Mouse (Mus musculus) heart, embryonic 16.5 days (tissue): ENCODE data around the gene Tpcn1. TPM values are rescaled to one million over a fixed set of nuclear protein-coding genes. Genes with fewer than 3 reads are reported as not detected.

Source experiments
- ATAC-seq: fragments of 200-750 bp; cut with Nextera tagmentation; replicated peaks from 2 replicates; pipeline ENCODE4 v1.8.0; 2017; ENCODE audit warnings: moderate number of reproducible peaks; ENCODE audit not compliant: insufficient read depth, low FRiP score; ENCODE audit errors: extremely low read depth
- H3K27ac ChIP-seq: fragments of 300-500 bp; sonication (generic); 2 replicates; pipeline ENCODE4 v1.5.1; 2014; ENCODE audit warnings: mild to moderate bottlenecking, low read length, control low read depth, moderate library complexity
- H3K27me3 ChIP-seq: fragments of 300-500 bp; sonication (generic); 2 replicates; pipeline ENCODE4 v1.6.1; 2014; ENCODE audit warnings: low read length, mixed read lengths; ENCODE audit not compliant: control insufficient read depth, insufficient read depth
- H3K36me3 ChIP-seq: fragments of 300-500 bp; sonication (generic); 2 replicates; pipeline ENCODE4 v1.6.1; 2014; ENCODE audit not compliant: control insufficient read depth, insufficient read depth
- H3K4me1 ChIP-seq: fragments of 300-500 bp; sonication (generic); 2 replicates; pipeline ENCODE4 v1.6.1; 2014; ENCODE audit warnings: low read length, mixed read lengths; ENCODE audit not compliant: control insufficient read depth, insufficient read depth
- H3K4me2 ChIP-seq: fragments of 300-500 bp; sonication (generic); 2 replicates; pipeline ENCODE4 v1.6.1; 2014; ENCODE audit warnings: low read depth, mild to moderate bottlenecking, control low read depth, low read length
- H3K4me3 ChIP-seq: fragments of 300-500 bp; sonication (generic); 2 replicates; pipeline ENCODE4 v1.5.1; 2014; ENCODE audit warnings: mild to moderate bottlenecking, control low read depth, low read length
- H3K9ac ChIP-seq: fragments of 300-500 bp; sonication (generic); 2 replicates; pipeline ENCODE4 v1.6.1; 2014; ENCODE audit warnings: low read length, control low read depth
- H3K9me3 ChIP-seq: fragments of 300-500 bp; sonication (generic); replicated peaks from 2 replicates; pipeline ENCODE4 v1.6.1; 2016; ENCODE audit warnings: low read length; ENCODE audit not compliant: control insufficient read depth
- WGBS: fragments of 180-500 bp; shearing (Covaris S2); extraction: QIAGEN DNeasy Blood & Tissue Kit; methylation state at CpG from one replicate; pipeline ENCODE4 v1.1.7; 2014; 5-methylcytosine and 5-hydroxymethylcytosine counted together
- polyA plus RNA-seq: library from polyadenylated mRNA; unstranded; fragments of >200 nt; fragmentation: Nextera tagmentation; extraction: Ambion mirVana; gene quantifications from 2 replicates; pipeline ENCODE4 v1.2.1, GENCODE M21; 2015

The Tpcn1 gene
- polyA plus RNA-seq, 1 experiment from 2014 or later = 14.5 TPM

GRCm38 (mm10) chr5:120517552-120517951 is 70.9 kb downstream of the Tpcn1 start:
- Histone ChIP-seq H3K4me1 (peaks cover 22% of the 10 kb centered on the region), H3K36me3 (0 out of 2 replicates have a peak, but pooled peaks cover 4% of the 10 kb centered on the region), H3K27ac (no peak overlapping the region), H3K27me3 (no peaks in the 10 kb centered on the region), H3K4me2 (no peak overlapping the region), H3K9me3 (no peaks in the 10 kb centered on the region), H3K9ac (no peak overlapping the region), H3K4me3 (no peak overlapping the region)
- no peak; the same call in 1 of the 2 replicates for ATAC-seq
- 50% methylated on average over 9 of the region's 9 CpGs for WGBS

GRCm38 (mm10) chr5:120516221-120516984 is 72.1 kb downstream of the Tpcn1 start:
- WGBS = 45% methylated on average over 15 of the region's 15 CpGs
- peak overlapping the region; percentile 50 for H3K9ac ChIP-seq
- H3K4me3 ChIP-seq = no peak overlapping the region
- H3K4me2 ChIP-seq = no peak overlapping the region
- H3K36me3 ChIP-seq = no peaks in the 10 kb centered on the region
- no peaks in the 10 kb centered on the region for H3K27me3 ChIP-seq
- H3K9me3 ChIP-seq = no peaks in the 10 kb centered on the region
- peaks cover 22% of the 10 kb centered on the region for H3K4me1 ChIP-seq
- no peak for ATAC-seq
- H3K27ac ChIP-seq = no peak overlapping the region; the same call in 1 of the 2 replicates

GRCm38 (mm10) chr5:120515451-120515850 is 73.0 kb downstream of the Tpcn1 start:
- no peaks in the 10 kb centered on the region for H3K27me3 ChIP-seq
- H3K4me3 ChIP-seq = no peak overlapping the region
- no peak overlapping the region for H3K27ac ChIP-seq
- H3K4me1 ChIP-seq = peaks cover 22% of the 10 kb centered on the region
- WGBS = 70% methylated on average over 7 of the region's 7 CpGs
- no peaks in the 10 kb centered on the region for H3K9me3 ChIP-seq
- ATAC-seq = no peak
- no peaks in the 10 kb centered on the region for H3K36me3 ChIP-seq
- no peak overlapping the region for H3K4me2 ChIP-seq
- no peak overlapping the region for H3K9ac ChIP-seq

- Histone ChIP-seq H3K27me3 (no peaks in the 10 kb centered on the region), H3K4me2 (no peak overlapping the region), H3K9me3 (no peaks in the 10 kb centered on the region), H3K9ac (no peak overlapping the region), H3K4me3 (no peak overlapping the region), H3K36me3 (no peaks in the 10 kb centered on the region), H3K4me1 (peaks cover 22% of the 10 kb centered on the region), H3K27ac (no peak overlapping the region)
- WGBS = 18% methylated on average over 4 of the region's 4 CpGs
- no peak for ATAC-seq
Measured at GRCm38 (mm10) chr5:120514754-120515153, 73.7 kb downstream of the Tpcn1 start.

GRCm38 (mm10) chr5:120514031-120514677 is 74.3 kb downstream of the Tpcn1 start:
- 88% methylated on average over 9 of the region's 9 CpGs for WGBS
- no peaks in the 10 kb centered on the region for H3K9me3 ChIP-seq

GRCm38 (mm10) chr5:120512911-120513555 is 75.4 kb downstream of the Tpcn1 start:
- Histone ChIP-seq H3K4me3 (no peak overlapping the region), H3K9ac (no peak overlapping the region), H3K9me3 (no peaks in the 10 kb centered on the region), H3K36me3 (no peaks in the 10 kb centered on the region), H3K4me1 (peaks cover 22% of the 10 kb centered on the region), H3K4me2 (no peak overlapping the region), H3K27me3 (no peaks in the 10 kb centered on the region), H3K27ac (no peak overlapping the region)
- WGBS = 69% methylated on average over 15 of the region's 15 CpGs
- ATAC-seq = no peak

More at GRCm38 (mm10) chr5:120514031-120514677, 74.3 kb downstream of the Tpcn1 start:
- Histone ChIP-seq H3K36me3 (no peaks in the 10 kb centered on the region), H3K4me1 (peaks cover 22% of the 10 kb centered on the region), H3K4me2 (no peak overlapping the region), H3K27ac (no peak overlapping the region), H3K27me3 (no peaks in the 10 kb centered on the region), H3K4me3 (no peak overlapping the region), H3K9ac (no peak overlapping the region)
- ATAC-seq = no peak

GRCm38 (mm10) chr5:120511643-120512220 is 76.7 kb downstream of the Tpcn1 start:
- H3K4me1 ChIP-seq = peaks cover 22% of the 10 kb centered on the region
- peak overlapping the region; percentile 64 for H3K4me3 ChIP-seq
- no peaks in the 10 kb centered on the region for H3K27me3 ChIP-seq
- no peaks in the 10 kb centered on the region for H3K36me3 ChIP-seq
- WGBS = 25% methylated on average over 14 of the region's 14 CpGs
- H3K9ac ChIP-seq = peak overlapping the region; percentile 70; the same call in 1 of the 2 replicates
- ATAC-seq = no peak
- no peaks in the 10 kb centered on the region for H3K9me3 ChIP-seq
- peak overlapping the region; percentile 79 for H3K4me2 ChIP-seq
- H3K27ac ChIP-seq = no peak overlapping the region

- Histone ChIP-seq H3K9me3 (no peaks in the 10 kb centered on the region), H3K36me3 (no peaks in the 10 kb centered on the region), H3K27ac (no peak within 1 kb of the TSS), H3K4me2 (peak within 1 kb of the TSS; percentile 79), H3K27me3 (no peaks in the 10 kb centered on the region), H3K4me1 (peaks cover 21% of the 10 kb centered on the region), H3K9ac (peak within 1 kb of the TSS; percentile 70), H3K4me3 (peak within 1 kb of the TSS; percentile 64)
- peak; percentile 95 for ATAC-seq
- under 1% methylated on average over 35 of the region's 36 CpGs for WGBS
Measured at GRCm38 (mm10) chr5:120510982-120511642, 77.4 kb downstream of the Tpcn1 start, which contains the start of gene Slc8b1. Gene Slc8b1, plus strand, starts transcription at chr5:120511168.
